9 mouse cellular contexts compared by ENCODE assay signal in the genomic region with DNA sequence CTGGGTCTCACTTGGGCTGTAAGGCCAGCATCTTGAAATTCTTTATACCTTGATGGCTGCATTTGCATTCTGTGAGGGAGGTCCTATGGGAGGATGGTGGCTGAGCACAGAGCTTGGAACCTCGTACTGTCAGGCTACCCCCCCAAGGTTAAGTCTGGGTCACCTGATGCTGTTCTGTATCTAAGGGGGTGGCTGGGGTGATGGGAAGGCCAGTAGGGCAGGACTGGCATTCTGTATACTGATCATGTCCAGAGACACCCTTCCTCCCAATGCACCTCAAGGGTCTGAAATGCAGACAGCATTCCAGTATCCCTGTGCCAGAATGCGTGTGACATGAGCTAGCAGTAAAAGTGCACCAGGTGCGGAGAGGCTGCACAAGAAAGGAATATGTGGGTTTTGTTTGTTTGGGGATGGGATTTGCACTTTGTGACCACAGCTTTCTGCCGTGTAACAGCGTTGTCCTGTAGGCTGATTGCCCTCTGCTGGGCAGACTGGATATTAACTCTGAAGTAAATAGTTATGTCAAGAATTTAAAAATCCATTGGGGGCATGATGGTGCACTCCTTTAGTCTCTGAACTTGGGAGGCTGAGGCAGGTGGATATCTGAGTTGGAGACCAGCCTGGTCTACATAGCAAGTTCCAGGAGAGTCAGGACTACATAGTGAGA. TPM values are rescaled to one million over a fixed set of nuclear protein-coding genes. Genes with fewer than 3 reads are reported as not detected.
A peak's percentile ranks its signal among the peaks of the same experiment; 100 is the strongest.
DNase-seq lines count a peak whose midpoint lies in the region; ATAC-seq and TF ChIP-seq lines count a peak whose summit lies in the region.
"Had no signal": no experiment of that assay in that cellular context is flagged by ENCODE, and none has a peak within 500 bp of the region (broad histone marks: within the 10 kb centered on the region; RNA-seq: fewer than 3 reads in every experiment).

No protein-coding gene starts in this region.

- no peaks in the 10 kb centered on the region for H3K36me3 ChIP-seq in intestine, postnatal 0 days (ENCODE audit: control insufficient read depth, insufficient read depth)
- no peaks in the 10 kb centered on the region for H3K36me3 ChIP-seq in intestine, embryonic 16.5 days (ENCODE audit: control insufficient read depth, insufficient read depth, low read length)
- H3K36me3 ChIP-seq in CH12.LX (replicated peaks in 1 of 2; ENCODE audit: control insufficient read depth in 1 of 2, insufficient read depth in 1 of 2, low read length in 1 of 2) = no peaks in the 10 kb centered on the region
- H3K36me3 ChIP-seq in hindbrain, embryonic 12.5 days = no peaks in the 10 kb centered on the region
- no peaks in the 10 kb centered on the region for H3K36me3 ChIP-seq in splenic B cell, adult 2 months (ENCODE audit: control insufficient read depth, insufficient read depth, low read length, poor library complexity, severe bottlenecking)
- H3K36me3 ChIP-seq: limb, embryonic 13.5 days had no signal

- TF ChIP-seq POLR2A in CH12.LX (IDR thresholded peaks at IDR 0.05; ENCODE audit: low read depth, low read length) = no peak

- peak; percentile 85 for TF ChIP-seq CTCF in intestine, postnatal 0 days (IDR thresholded peaks at IDR 0.05; ENCODE audit: low read depth)
- TF ChIP-seq CTCF in CH12.LX (conservative IDR thresholded peaks at IDR 0.05 in 1 of 2, IDR thresholded peaks at IDR 0.05 in 1 of 2; ENCODE audit: low read depth in 2 of 2, low read length in 2 of 2) = peak in 1 of 2 experiments; percentile 51; a peak in 3 of 4 replicates

- 22% methylated on average over 5 of the region's 5 CpGs for WGBS in intestine, postnatal 0 days
- 19% methylated on average over 5 of the region's 5 CpGs for WGBS in intestine, embryonic 16.5 days
- 31% methylated on average over 5 of the region's 5 CpGs for WGBS in hindbrain, embryonic 12.5 days

- no peak overlapping the region for H3K27ac ChIP-seq in intestine, postnatal 0 days (ENCODE audit: low read depth, low read length)
- no peak overlapping the region for H3K27ac ChIP-seq in intestine, embryonic 16.5 days (ENCODE audit: low read length)
- no peak overlapping the region for H3K27ac ChIP-seq in CH12.LX (ENCODE audit: insufficient read depth, low read depth)
- no peak overlapping the region for H3K27ac ChIP-seq in hindbrain, embryonic 12.5 days
- H3K27ac ChIP-seq: limb, embryonic 13.5 days had no signal

- no peak overlapping the region for H3K4me2 ChIP-seq in intestine, postnatal 0 days (replicated peaks; ENCODE audit: low read depth)
- H3K4me2 ChIP-seq in intestine, embryonic 16.5 days (ENCODE audit: low read depth, low read length) = no peak overlapping the region
- H3K4me2 ChIP-seq in CH12.LX (ENCODE audit: insufficient read depth, low read depth, poor library complexity, severe bottlenecking) = no peak overlapping the region
- no peak overlapping the region for H3K4me2 ChIP-seq in hindbrain, embryonic 12.5 days (replicated peaks)
- H3K4me2 ChIP-seq: limb, embryonic 13.5 days had no signal

- H3K9me3 ChIP-seq in intestine, postnatal 0 days (ENCODE audit: control insufficient read depth) = 0 out of 2 replicates have a peak, but pooled peaks cover 2% of the 10 kb centered on the region
- H3K9me3 ChIP-seq in intestine, embryonic 16.5 days (ENCODE audit: control insufficient read depth, low read length) = 0 out of 2 replicates have a peak, but pooled peaks cover 9% of the 10 kb centered on the region
- peaks cover 27% of the 10 kb centered on the region for H3K9me3 ChIP-seq in CH12.LX (replicated peaks; ENCODE audit: low read length)
- H3K9me3 ChIP-seq in hindbrain, embryonic 12.5 days (replicated peaks) = no peaks in the 10 kb centered on the region

- in situ Hi-C loops in CH12.LX (cut with MboI; ENCODE audit: low pct_ligation_motif_present, low pct_unique_long_range_greater_than_20kb, low sequenced_read_pairs) = no loop called here

- H3K79me2 ChIP-seq in CH12.LX (replicated peaks; ENCODE audit: control insufficient read depth, extremely low read depth, insufficient read depth, poor library complexity, severe bottlenecking) = no peaks in the 10 kb centered on the region

- DNase-seq in CH12.LX (ENCODE audit: extremely low read depth) = peak; percentile 18
- peak; percentile 67 for DNase-seq in R1 (ENCODE audit: low read depth, low spot score)
- DNase-seq in splenic B cell, adult 2 months (ENCODE audit: low read depth, low spot score) = peak; percentile 41
- DNase-seq in thymus, adult 18-20 months = no peak
- no peak for DNase-seq in urinary bladder, adult 2 months (ENCODE audit: low spot score)

- peak; percentile 25; the same call in 1 of the 2 replicates for ATAC-seq in intestine, postnatal 0 days
- ATAC-seq in intestine, embryonic 16.5 days = no peak
- peak; percentile 52 for ATAC-seq in hindbrain, embryonic 12.5 days (ENCODE audit: low FRiP score)

- H3K4me3 ChIP-seq in intestine, postnatal 0 days (ENCODE audit: low read depth, low read length) = no peak overlapping the region
- H3K4me3 ChIP-seq in intestine, embryonic 16.5 days (ENCODE audit: low read length) = no peak overlapping the region
- no peak overlapping the region for H3K4me3 ChIP-seq in CH12.LX (replicated peaks in 1 of 3; ENCODE audit: low read depth in 2 of 3, low read length in 2 of 3, poor library complexity in 1 of 3)
- no peak overlapping the region for H3K4me3 ChIP-seq in hindbrain, embryonic 12.5 days
- H3K4me3 ChIP-seq: limb, embryonic 13.5 days had no signal

- no peaks in the 10 kb centered on the region for H3K27me3 ChIP-seq in intestine, postnatal 0 days (replicated peaks; ENCODE audit: control insufficient read depth, insufficient read depth, low read length)
- no peaks in the 10 kb centered on the region for H3K27me3 ChIP-seq in intestine, embryonic 16.5 days (replicated peaks; ENCODE audit: control insufficient read depth, insufficient read depth, low read length)
- no peaks in the 10 kb centered on the region for H3K27me3 ChIP-seq in CH12.LX (replicated peaks)
- no peaks in the 10 kb centered on the region for H3K27me3 ChIP-seq in hindbrain, embryonic 12.5 days
- H3K27me3 ChIP-seq in splenic B cell, adult 2 months (ENCODE audit: control insufficient read depth, insufficient read depth, low read length, poor library complexity, severe bottlenecking) = no peaks in the 10 kb centered on the region
- H3K27me3 ChIP-seq: limb, embryonic 13.5 days had no signal

- no peak overlapping the region for H3K9ac ChIP-seq in intestine, postnatal 0 days (ENCODE audit: low read depth, low read length)
- H3K9ac ChIP-seq in intestine, embryonic 16.5 days (ENCODE audit: low read depth, low read length) = no peak overlapping the region
- H3K9ac ChIP-seq in CH12.LX (ENCODE audit: insufficient read depth, low read depth) = no peak overlapping the region
- no peak overlapping the region for H3K9ac ChIP-seq in hindbrain, embryonic 12.5 days
- H3K9ac ChIP-seq: limb, embryonic 13.5 days had no signal

- peak; percentile 54 for TF ChIP-seq RAD21 in CH12.LX (IDR thresholded peaks at IDR 0.05; ENCODE audit: low read depth, low read length)

- dilution Hi-C loops in CH12.LX (cut with MboI; ENCODE audit: extremely low pct_ligation_motif_present, extremely low pct_unique_long_range_greater_than_20kb, low sequenced_read_pairs) = no loop called here

- TF ChIP-seq EP300 in CH12.LX (IDR thresholded peaks at IDR 0.05; ENCODE audit: low read length) = no peak

- no peaks in the 10 kb centered on the region for H3K4me1 ChIP-seq in intestine, postnatal 0 days (replicated peaks; ENCODE audit: control insufficient read depth, insufficient read depth, low read length)
- H3K4me1 ChIP-seq in intestine, embryonic 16.5 days (ENCODE audit: control insufficient read depth, insufficient read depth, low read length) = no peaks in the 10 kb centered on the region
- H3K4me1 ChIP-seq in CH12.LX (ENCODE audit: control insufficient read depth in 1 of 2, insufficient read depth in 2 of 2) = no peaks in the 10 kb centered on the region
- H3K4me1 ChIP-seq in hindbrain, embryonic 12.5 days = no peaks in the 10 kb centered on the region
- H3K4me1 ChIP-seq: limb, embryonic 13.5 days had no signal

TF ChIP-seq in CH12.LX, 34 proteins besides CTCF, POLR2A, EP300 and RAD21:
- TF ChIP-seq SMC3 (IDR thresholded peaks at IDR 0.05; ENCODE audit: low read depth, low read length) = peak; percentile 21
- no peak for TF ChIP-seq JUND (conservative IDR thresholded peaks at IDR 0.05; ENCODE audit: low read depth, low read length)

RNA-seq across cellular contexts. Expression of gene Mtus2, which starts 12.0 kb away (rescaled TPM):
- polyA plus RNA-seq in intestine, postnatal 0 days (2015; fragmentation: Nextera tagmentation; extraction: Ambion mirVana) = 14.0 and 15.8 TPM in 2 replicates
- polyA plus RNA-seq in intestine, embryonic 16.5 days (2015; fragmentation: Nextera tagmentation; extraction: Ambion mirVana) = 20.4 and 21.6 TPM in 2 replicates
- 0.13 TPM in 2 replicates for total RNA-seq in CH12.LX (2012; rRNA removed)
- 0.03 TPM in 1 of 2 replicates, not detected in the other for total RNA-seq in CH12.LX (2014; rRNA removed)
- 0.29 TPM in 1 of 2 replicates, not detected in the other for polyA plus RNA-seq in CH12.LX (2012; ENCODE audit: insufficient read length, low read depth)
- polyA plus RNA-seq in hindbrain, embryonic 12.5 days (2016; fragmentation: Nextera tagmentation; extraction: Ambion mirVana) = 48.9 and 49.7 TPM in 2 replicates
- 5.3 and 8.2 TPM in 2 replicates for polyA plus RNA-seq in urinary bladder, adult 2 months (2012; rRNA removed)

RNA-seq across cellular contexts. Expression of gene Slc46a3, which starts 50.5 kb away (rescaled TPM):
- polyA plus RNA-seq in intestine, postnatal 0 days (2015; fragmentation: Nextera tagmentation; extraction: Ambion mirVana) = 263 and 296 TPM in 2 replicates
- 21.4 and 39.8 TPM in 2 replicates for polyA plus RNA-seq in intestine, embryonic 16.5 days (2015; fragmentation: Nextera tagmentation; extraction: Ambion mirVana)
- total RNA-seq in CH12.LX (2012; rRNA removed) = 5.1 and 6.6 TPM in 2 replicates
- 3.5 and 4.8 TPM in 2 replicates for total RNA-seq in CH12.LX (2014; rRNA removed)
- 4.4 and 6.5 TPM in 2 replicates for polyA plus RNA-seq in CH12.LX (2012; ENCODE audit: insufficient read length, low read depth)
- 3.5 and 3.6 TPM in 2 replicates for polyA plus RNA-seq in hindbrain, embryonic 12.5 days (2016; fragmentation: Nextera tagmentation; extraction: Ambion mirVana)
- polyA plus RNA-seq in urinary bladder, adult 2 months (2012; rRNA removed) = 25.2 and 26.6 TPM in 2 replicates

Comparison
In these comparisons a context has a peak if more than half of its experiments do, and no peak if none do; other contexts are left out.
1. DNase-seq: peak in CH12.LX (single experiment), R1 (single experiment) and splenic B cell, adult 2 months (single experiment); none in thymus, adult 18-20 months (0 of 2) and urinary bladder, adult 2 months (single experiment).